18 mouse cellular contexts compared by ENCODE assay signal in the genomic region with DNA sequence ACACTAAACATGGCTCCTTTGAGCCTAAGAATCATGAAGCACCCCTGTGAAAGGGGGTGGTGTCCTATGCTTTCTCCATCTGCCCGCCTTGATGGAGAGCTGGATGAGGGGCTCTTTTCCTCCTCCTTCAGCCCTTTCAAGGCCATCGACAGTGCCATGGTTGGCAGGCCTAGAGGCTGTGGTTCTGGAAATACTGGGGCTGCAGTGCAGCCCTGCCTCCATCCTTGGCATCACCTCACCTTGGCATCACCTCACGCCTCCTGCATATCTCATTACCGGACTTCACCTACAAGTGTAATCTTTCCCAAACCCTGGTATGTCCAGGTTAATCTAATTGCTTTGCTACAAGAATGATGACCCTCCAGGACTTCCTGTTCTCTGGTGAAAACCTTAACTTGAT.
"Had no signal": no experiment of that assay in that cellular context is flagged by ENCODE, and none has a peak within 500 bp of the region (broad histone marks: within the 10 kb centered on the region; RNA-seq: fewer than 3 reads in every experiment).

No protein-coding gene starts in this region.

- ATAC-seq: liver, postnatal 0 days; midbrain, embryonic 16.5 days had no signal

- H3K9ac ChIP-seq: limb, embryonic 12.5 days; liver, embryonic 13.5 days; liver, postnatal 0 days; lung, embryonic 15.5 days; midbrain, embryonic 12.5 days; neural tube, embryonic 13.5 days had no signal

- H3K4me2 ChIP-seq: limb, embryonic 12.5 days; liver, embryonic 13.5 days; lung, embryonic 15.5 days; midbrain, embryonic 12.5 days; neural tube, embryonic 13.5 days had no signal

- H3K4me3 ChIP-seq: layer of hippocampus, adult 2 months; limb, embryonic 12.5 days; liver, embryonic 13.5 days; lung, embryonic 15.5 days; megakaryocyte, embryonic 14.5 days; midbrain, embryonic 12.5 days; neural tube, embryonic 13.5 days had no signal

- H3K27ac ChIP-seq: layer of hippocampus, adult 2 months; limb, embryonic 12.5 days; liver, embryonic 13.5 days; lung, embryonic 15.5 days; macrophage; midbrain, embryonic 12.5 days; neural tube, embryonic 13.5 days had no signal

- H3K9me3 ChIP-seq: limb, embryonic 12.5 days; liver, embryonic 13.5 days; lung, embryonic 15.5 days; megakaryocyte, embryonic 14.5 days; midbrain, embryonic 12.5 days; neural tube, embryonic 13.5 days had no signal

- DNase-seq: kidney, postnatal 4 days; liver; liver, embryonic 13.5 days; liver, postnatal 0 days; lung, postnatal 14 days; retina, postnatal 1 day; right cerebral cortex, postnatal 4 days; spleen, adult 18-20 months; thymus, adult 18-20 months; thymus, postnatal 14 days had no signal

- H3K36me3 ChIP-seq: limb, embryonic 12.5 days; liver, embryonic 13.5 days; lung, embryonic 15.5 days; midbrain, embryonic 12.5 days; neural tube, embryonic 13.5 days had no signal

- H3K27me3 ChIP-seq: limb, embryonic 12.5 days; liver, embryonic 13.5 days; lung, embryonic 15.5 days; megakaryocyte, embryonic 14.5 days; midbrain, embryonic 12.5 days; neural tube, embryonic 13.5 days had no signal
